Mouse (Mus musculus) T-cell, adult 2 months (primary cell): ENCODE results near the gene Zdhhc4.

ENCODE experiments used
- DNase-seq: peaks from one replicate; pipeline ENCODE4 v3.0.0; 2022; ENCODE audit warnings: low spot score

Gene Zdhhc4

GRCm38 (mm10) chr5:143328690-143329495, at the start of gene Zdhhc4:
Gene Zdhhc4 (minus strand): TSS chr5:143329256.
- DNase-seq, result peak; percentile 90

GRCm38 (mm10) chr5:143376156-143376555, 47.1 kb upstream of the Zdhhc4 start:
- no peak for DNase-seq

- peak; percentile 25 for DNase-seq
These were observed 46.2 kb upstream of the Zdhhc4 start for GRCm38 (mm10) chr5:143375242-143375641.

- DNase-seq, result no peak
These were observed 43.8 kb upstream of the Zdhhc4 start for GRCm38 (mm10) chr5:143372818-143373217.

- DNase-seq, result no peak
These were observed 42.1 kb upstream of the Zdhhc4 start for GRCm38 (mm10) chr5:143371146-143371510.

- DNase-seq, result no peak
These were observed 41.5 kb upstream of the Zdhhc4 start for GRCm38 (mm10) chr5:143370416-143371145.

GRCm38 (mm10) chr5:143369611-143370255, 40.7 kb upstream of the Zdhhc4 start:
- DNase-seq, result no peak

- no peak for DNase-seq
These were observed 38.9 kb upstream of the Zdhhc4 start for GRCm38 (mm10) chr5:143367931-143368330.

GRCm38 (mm10) chr5:143363678-143364615, 34.9 kb upstream of the Zdhhc4 start:
- no peak for DNase-seq

GRCm38 (mm10) chr5:143361428-143361827, 32.4 kb upstream of the Zdhhc4 start:
- no peak for DNase-seq

GRCm38 (mm10) chr5:143360000-143360399, 30.9 kb upstream of the Zdhhc4 start:
- DNase-seq, result no peak

GRCm38 (mm10) chr5:143359263-143359662, 30.2 kb upstream of the Zdhhc4 start:
- DNase-seq, result no peak

- no peak for DNase-seq
These were observed 28.5 kb upstream of the Zdhhc4 start for GRCm38 (mm10) chr5:143357564-143357963.

- DNase-seq, result no peak
These were observed 27.8 kb upstream of the Zdhhc4 start, which contains the start of gene Grid2ip for GRCm38 (mm10) chr5:143356686-143357388. Gene Grid2ip (plus strand): TSS chr5:143357338.

GRCm38 (mm10) chr5:143356017-143356416, 27.0 kb upstream of the Zdhhc4 start:
- DNase-seq, result no peak

GRCm38 (mm10) chr5:143346367-143346766, 17.3 kb upstream of the Zdhhc4 start:
- DNase-seq, result no peak

- no peak for DNase-seq
These were observed 10.5 kb upstream of the Zdhhc4 start for GRCm38 (mm10) chr5:143339603-143340002.

- no peak for DNase-seq
These were observed 7.5 kb upstream of the Zdhhc4 start for GRCm38 (mm10) chr5:143336559-143336958.

- DNase-seq, result no peak
These were observed 6.0 kb upstream of the Zdhhc4 start for GRCm38 (mm10) chr5:143335089-143335460.

GRCm38 (mm10) chr5:143334418-143335088, 5.5 kb upstream of the Zdhhc4 start:
- DNase-seq, result no peak
